Mouse (Mus musculus): ENCODE measurements at regions not wholly inside any gene's neighbourhood (a gene's known extent, or its start where the extent isn't known, plus 50 kb on each side); places are given as distances from the start of the nearest gene placed in this dataset.

- Histone ChIP-seq H3K9ac (peak overlapping the region; percentile 56), H3K27me3 (peaks cover 55% of the 10 kb centered on the region), H3K9me3 (no peaks in the 10 kb centered on the region), H3K4me3 (peak overlapping the region; percentile 47), H3K4me2 (replicated peaks) (peak overlapping the region; percentile 96), H3K27ac (peak overlapping the region; percentile 61; the same call in 1 of the 2 replicates), H3K4me1 (peaks cover 63% of the 10 kb centered on the region), H3K36me3 (no peaks in the 10 kb centered on the region)
- 2% methylated on average over 30 of the region's 35 CpGs for WGBS
- ATAC-seq (ENCODE audit: low FRiP score, low read depth): no peak
Observed at GRCm38 (mm10) chr14:61686101-61686691, 78.9 kb downstream of the Kcnrg start.

- peak overlapping the region; percentile 66 for H3K9ac ChIP-seq
- H3K27ac ChIP-seq: peak overlapping the region; percentile 44; the same call in 1 of the 2 replicates
- no peaks in the 10 kb centered on the region for H3K36me3 ChIP-seq
- peak overlapping the region; percentile 47 for H3K4me3 ChIP-seq
- ATAC-seq (ENCODE audit: low FRiP score, low read depth): no peak
- peaks cover 63% of the 10 kb centered on the region for H3K4me1 ChIP-seq
- peaks cover 60% of the 10 kb centered on the region for H3K27me3 ChIP-seq
- no peaks in the 10 kb centered on the region for H3K9me3 ChIP-seq
- peak overlapping the region; percentile 96 for H3K4me2 ChIP-seq (replicated peaks)
- under 1% methylated on average over 33 of the region's 33 CpGs for WGBS
Observed at GRCm38 (mm10) chr14:61686821-61687341, 79.6 kb downstream of the Kcnrg start.

GRCm38 (mm10) chr14:61687346-61688012 lies 80.2 kb downstream of the Kcnrg start:
- 2% methylated on average over 15 of the region's 15 CpGs for WGBS
- peak overlapping the region; percentile 66 for H3K9ac ChIP-seq
- no peak for ATAC-seq (ENCODE audit: low FRiP score, low read depth)

GRCm38 (mm10) chr14:61688013-61688520 lies 80.8 kb downstream of the Kcnrg start:
- Histone ChIP-seq H3K27ac (no peak overlapping the region), H3K4me3 (no peak overlapping the region), H3K36me3 (no peaks in the 10 kb centered on the region), H3K4me2 (replicated peaks) (peak overlapping the region; percentile 96; the same call in 1 of the 2 replicates), H3K27me3 (peaks cover 62% of the 10 kb centered on the region), H3K9me3 (no peaks in the 10 kb centered on the region), H3K9ac (no peak overlapping the region), H3K4me1 (peaks cover 59% of the 10 kb centered on the region)
- 4% methylated on average over 11 of the region's 11 CpGs for WGBS
- no peak for ATAC-seq (ENCODE audit: low FRiP score, low read depth)

More at GRCm38 (mm10) chr14:61687346-61688012, 80.2 kb downstream of the Kcnrg start:
- Histone ChIP-seq H3K27me3 (peaks cover 63% of the 10 kb centered on the region), H3K4me1 (peaks cover 63% of the 10 kb centered on the region), H3K27ac (peak overlapping the region; percentile 44; the same call in 1 of the 2 replicates), H3K9me3 (no peaks in the 10 kb centered on the region), H3K4me2 (replicated peaks) (peak overlapping the region; percentile 96), H3K36me3 (no peaks in the 10 kb centered on the region), H3K4me3 (peak overlapping the region; percentile 47)

GRCm38 (mm10) chr14:61688666-61689065 lies 81.4 kb downstream of the Kcnrg start:
- no peaks in the 10 kb centered on the region for H3K9me3 ChIP-seq
- peaks cover 56% of the 10 kb centered on the region for H3K27me3 ChIP-seq
- no peak overlapping the region for H3K27ac ChIP-seq
- ATAC-seq (ENCODE audit: low FRiP score, low read depth): no peak
- H3K4me3 ChIP-seq: peak overlapping the region; percentile 38
- peak overlapping the region; percentile 66 for H3K4me2 ChIP-seq (replicated peaks)
- 2% methylated on average over 9 of the region's 9 CpGs for WGBS
- peaks cover 53% of the 10 kb centered on the region for H3K4me1 ChIP-seq
- no peak overlapping the region for H3K9ac ChIP-seq
- H3K36me3 ChIP-seq: no peaks in the 10 kb centered on the region

- under 1% methylated on average over 21 of the region's 21 CpGs for WGBS
- H3K27me3 ChIP-seq: peaks cover 50% of the 10 kb centered on the region
Observed at GRCm38 (mm10) chr14:61689281-61689680, 82.0 kb downstream of the Kcnrg start.

GRCm38 (mm10) chr14:61689776-61690175 lies 82.5 kb downstream of the Kcnrg start:
- Histone ChIP-seq H3K4me2 (replicated peaks) (peak overlapping the region; percentile 66), H3K4me1 (peaks cover 42% of the 10 kb centered on the region), H3K9me3 (no peaks in the 10 kb centered on the region), H3K27ac (no peak overlapping the region), H3K9ac (peak overlapping the region; percentile 50), H3K36me3 (no peaks in the 10 kb centered on the region), H3K27me3 (peaks cover 45% of the 10 kb centered on the region), H3K4me3 (peak overlapping the region; percentile 38)
- 18% methylated on average over 24 of the region's 24 CpGs for WGBS
- ATAC-seq (ENCODE audit: low FRiP score, low read depth): no peak

More at GRCm38 (mm10) chr14:61689281-61689680, 82.0 kb downstream of the Kcnrg start:
- Histone ChIP-seq H3K36me3 (no peaks in the 10 kb centered on the region), H3K4me2 (replicated peaks) (peak overlapping the region; percentile 66), H3K27ac (no peak overlapping the region), H3K4me3 (peak overlapping the region; percentile 38), H3K4me1 (peaks cover 47% of the 10 kb centered on the region), H3K9me3 (no peaks in the 10 kb centered on the region), H3K9ac (peak overlapping the region; percentile 50)
- no peak for ATAC-seq (ENCODE audit: low FRiP score, low read depth)

- no peaks in the 10 kb centered on the region for H3K9me3 ChIP-seq
- no peak overlapping the region for H3K4me3 ChIP-seq
- 92% methylated on average over 6 of the region's 6 CpGs for WGBS
- no peak for ATAC-seq (ENCODE audit: low FRiP score, low read depth)
- H3K27me3 ChIP-seq: peaks cover 37% of the 10 kb centered on the region
- H3K9ac ChIP-seq: no peak overlapping the region
- no peaks in the 10 kb centered on the region for H3K36me3 ChIP-seq
- no peak overlapping the region for H3K27ac ChIP-seq
- peaks cover 27% of the 10 kb centered on the region for H3K4me1 ChIP-seq
- H3K4me2 ChIP-seq (replicated peaks): no peak overlapping the region
Observed at GRCm38 (mm10) chr14:61691785-61692372, 84.6 kb downstream of the Kcnrg start.

GRCm38 (mm10) chr14:61694796-61695195 lies 87.5 kb downstream of the Kcnrg start:
- 86% methylated on average over 3 of the region's 3 CpGs for WGBS
- H3K4me2 ChIP-seq (replicated peaks): no peak overlapping the region

GRCm38 (mm10) chr14:61696290-61696842 lies 89.1 kb downstream of the Kcnrg start:
- 60% methylated on average over 7 of the region's 7 CpGs for whole genome bisulfite sequencing

More at GRCm38 (mm10) chr14:61694796-61695195, 87.5 kb downstream of the Kcnrg start:
- no peak overlapping the region for H3K9ac ChIP-seq
- H3K4me1 ChIP-seq: peaks cover 28% of the 10 kb centered on the region
- H3K36me3 ChIP-seq: no peaks in the 10 kb centered on the region
- peaks cover 21% of the 10 kb centered on the region for H3K27me3 ChIP-seq
- H3K27ac ChIP-seq: no peak overlapping the region
- H3K4me3 ChIP-seq: no peak overlapping the region
- no peaks in the 10 kb centered on the region for H3K9me3 ChIP-seq
- ATAC-seq (ENCODE audit: low FRiP score, low read depth): no peak

GRCm38 (mm10) chr14:61696886-61697554 lies 89.8 kb downstream of the Kcnrg start:
- no peak overlapping the region for H3K9ac ChIP-seq
- H3K4me3 ChIP-seq: no peak overlapping the region
- peaks cover 33% of the 10 kb centered on the region for H3K4me1 ChIP-seq
- WGBS: 49% methylated on average over 13 of the region's 13 CpGs
- H3K27ac ChIP-seq: no peak overlapping the region
- H3K36me3 ChIP-seq: no peaks in the 10 kb centered on the region
- no peak for ATAC-seq (ENCODE audit: low FRiP score, low read depth)
- H3K9me3 ChIP-seq: no peaks in the 10 kb centered on the region
- no peak overlapping the region for H3K4me2 ChIP-seq (replicated peaks)
- 0 out of 2 replicates have a peak, but pooled peaks cover 1% of the 10 kb centered on the region for H3K27me3 ChIP-seq

More at GRCm38 (mm10) chr14:61696290-61696842, 89.1 kb downstream of the Kcnrg start:
- Histone ChIP-seq H3K4me1 (peaks cover 33% of the 10 kb centered on the region), H3K4me3 (no peak overlapping the region), H3K9ac (no peak overlapping the region), H3K27me3 (peaks cover 6% of the 10 kb centered on the region), H3K36me3 (no peaks in the 10 kb centered on the region), H3K27ac (no peak overlapping the region), H3K4me2 (replicated peaks) (no peak overlapping the region), H3K9me3 (no peaks in the 10 kb centered on the region)
- ATAC-seq (ENCODE audit: low FRiP score, low read depth): no peak
